Comparison of ENCODE assay signal across 8 mouse cellular contexts in the genomic region with DNA sequence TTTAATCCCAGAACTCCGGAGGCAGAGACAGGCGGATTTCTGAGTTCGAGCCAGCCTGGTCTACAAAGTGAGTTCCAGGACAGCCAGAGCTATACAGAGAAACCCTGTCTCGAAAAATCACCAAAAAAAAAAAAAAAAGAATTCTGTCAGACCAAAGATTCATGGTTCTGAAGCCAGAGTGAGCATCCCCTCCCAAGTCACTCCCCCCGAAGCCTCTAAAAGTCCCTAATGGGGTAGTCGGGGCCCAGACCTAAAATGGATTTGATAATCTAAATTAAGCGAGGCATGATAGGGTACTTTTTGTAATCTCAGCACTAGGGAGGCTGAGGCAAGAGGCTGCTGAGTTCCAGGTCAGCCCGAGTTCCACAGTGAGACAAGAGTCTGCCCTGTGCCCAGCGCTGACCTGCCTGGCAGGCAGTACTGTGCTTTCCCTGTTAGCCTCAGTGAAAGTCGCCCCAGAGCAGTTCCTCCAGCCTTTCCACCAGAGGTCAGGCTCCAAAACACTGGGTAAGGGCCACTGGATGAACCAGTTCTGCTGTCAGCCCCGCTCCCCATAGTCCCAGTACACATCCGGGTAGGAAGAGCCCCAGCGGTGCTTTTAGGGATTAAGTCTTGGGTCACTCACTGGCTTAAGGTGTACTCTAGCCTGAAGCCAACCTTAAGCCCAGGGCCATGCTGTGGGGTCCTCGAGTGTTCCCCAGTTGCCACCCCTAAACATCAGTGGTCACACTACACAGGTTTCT. TPM values are rescaled to one million over a fixed set of nuclear protein-coding genes. Genes with fewer than 3 reads are reported as not detected.
DNase-seq lines count a peak whose midpoint lies in the region; ATAC-seq and TF ChIP-seq lines count a peak whose summit lies in the region.

No protein-coding gene starts in this region.

- peak; percentile 12; the same call in 1 of the 2 replicates for TF ChIP-seq POLR2A in lung, adult 2 months (IDR thresholded peaks at IDR 0.05; ENCODE audit: borderline replicate concordance, extremely low read depth, low read depth, low read length)

- peak overlapping the region; percentile 75 for H3K4me2 ChIP-seq in forebrain, embryonic 13.5 days
- peak overlapping the region; percentile 90 for H3K4me2 ChIP-seq in intestine, embryonic 16.5 days (ENCODE audit: low read depth, low read length)

- no peak overlapping the region for H3K9ac ChIP-seq in forebrain, embryonic 13.5 days
- H3K9ac ChIP-seq in intestine, embryonic 16.5 days (ENCODE audit: low read depth, low read length) = peak overlapping the region; percentile 76

- H3K9me3 ChIP-seq in forebrain, embryonic 13.5 days (replicated peaks) = no peaks in the 10 kb centered on the region
- H3K9me3 ChIP-seq in intestine, embryonic 16.5 days (ENCODE audit: control insufficient read depth, low read length) = no peaks in the 10 kb centered on the region

- H3K4me1 ChIP-seq in forebrain, embryonic 13.5 days = peaks cover 50% of the 10 kb centered on the region
- peaks cover 42% of the 10 kb centered on the region for H3K4me1 ChIP-seq in intestine, embryonic 16.5 days (ENCODE audit: control insufficient read depth, insufficient read depth, low read length)
- H3K4me1 ChIP-seq in lung, adult 2 months (ENCODE audit: control insufficient read depth, insufficient read depth, low read length) = peaks cover 50% of the 10 kb centered on the region

- 31% methylated on average over 14 of the region's 14 CpGs for WGBS in forebrain, embryonic 13.5 days
- 37% methylated on average over 14 of the region's 14 CpGs for WGBS in intestine, embryonic 16.5 days
- WGBS in lung, adult 2 months = 32% methylated on average over 14 of the region's 14 CpGs

- no peaks in the 10 kb centered on the region for H3K36me3 ChIP-seq in forebrain, embryonic 13.5 days (ENCODE audit: poor library complexity, severe bottlenecking)
- peaks cover 3% of the 10 kb centered on the region; the same call in 1 of the 2 replicates for H3K36me3 ChIP-seq in intestine, embryonic 16.5 days (ENCODE audit: control insufficient read depth, insufficient read depth, low read length)

- H3K27me3 ChIP-seq in forebrain, embryonic 13.5 days = peaks cover 46% of the 10 kb centered on the region
- no peaks in the 10 kb centered on the region for H3K27me3 ChIP-seq in intestine, embryonic 16.5 days (replicated peaks; ENCODE audit: control insufficient read depth, insufficient read depth, low read length)

- no peak for ATAC-seq in forebrain, embryonic 13.5 days
- ATAC-seq in intestine, embryonic 16.5 days = no peak
- no peak for ATAC-seq in frontal cortex, adult (ENCODE audit: low TSS enrichment)

- no peak overlapping the region for H3K27ac ChIP-seq in forebrain, embryonic 13.5 days
- H3K27ac ChIP-seq in intestine, embryonic 16.5 days (ENCODE audit: low read length) = peak overlapping the region; percentile 86

- TF ChIP-seq CTCF in lung, adult 2 months (IDR thresholded peaks at IDR 0.05; ENCODE audit: insufficient read depth, low read length) = peak; percentile 13; the same call in 1 of the 2 replicates

- H3K4me3 ChIP-seq in forebrain, embryonic 13.5 days = peak overlapping the region; percentile 45
- peak overlapping the region; percentile 70 for H3K4me3 ChIP-seq in intestine, embryonic 16.5 days (ENCODE audit: low read length)
- H3K4me3 ChIP-seq in lung, adult 2 months (replicated peaks; ENCODE audit: extremely low read depth, low read depth, low read length) = peak overlapping the region; percentile 73

- peak; percentile 18 to 26 for DNase-seq in thymus, postnatal 36 days
- no peak for DNase-seq in thymus, adult 18-20 months
- peak; percentile 61 for DNase-seq in lung, adult 2 months
- DNase-seq in spleen, postnatal 10 days (ENCODE audit: low spot score in 2 of 2) = peak; percentile 53 to 54
- DNase-seq in ovary, postnatal 10 days (ENCODE audit: low spot score) = no peak

RNA-seq across cellular contexts. Expression of gene Myo1c, which starts 2.8 kb away (rescaled TPM):
- polyA plus RNA-seq in forebrain, embryonic 13.5 days (2015; fragmentation: Nextera tagmentation; extraction: Ambion mirVana) = 6.1 and 6.9 TPM in 2 replicates
- polyA plus RNA-seq in intestine, embryonic 16.5 days (2015; fragmentation: Nextera tagmentation; extraction: Ambion mirVana) = 45.5 and 51.2 TPM in 2 replicates
- polyA plus RNA-seq in lung, adult 2 months (2012; rRNA removed) = 216 and 256 TPM in 2 replicates

RNA-seq across cellular contexts. Expression of gene Inpp5k, which starts 22.3 kb away (rescaled TPM):
- polyA plus RNA-seq in forebrain, embryonic 13.5 days (2015; fragmentation: Nextera tagmentation; extraction: Ambion mirVana) = 32.7 and 33.8 TPM in 2 replicates
- polyA plus RNA-seq in intestine, embryonic 16.5 days (2015; fragmentation: Nextera tagmentation; extraction: Ambion mirVana) = 20.8 and 21.9 TPM in 2 replicates
- 96.6 and 130 TPM in 2 replicates for polyA plus RNA-seq in lung, adult 2 months (2012; rRNA removed)

RNA-seq across cellular contexts. Expression of gene Crk, which starts 25.9 kb away (rescaled TPM):
- 124 and 133 TPM in 2 replicates for polyA plus RNA-seq in forebrain, embryonic 13.5 days (2015; fragmentation: Nextera tagmentation; extraction: Ambion mirVana)
- 91.0 and 94.1 TPM in 2 replicates for polyA plus RNA-seq in intestine, embryonic 16.5 days (2015; fragmentation: Nextera tagmentation; extraction: Ambion mirVana)
- 49.5 and 140 TPM in 2 replicates for polyA plus RNA-seq in lung, adult 2 months (2012; rRNA removed)

Comparison
In these comparisons a context has a peak if more than half of its experiments do, and no peak if none do; other contexts are left out.
1. DNase-seq: peak in thymus, postnatal 36 days (2 of 2), lung, adult 2 months (single experiment) and spleen, postnatal 10 days (2 of 2); none in thymus, adult 18-20 months (0 of 2) and ovary, postnatal 10 days (single experiment).
2. Peak in every context shown above with its lines, with median percentiles within 50 percentile points of each other: H3K4me3 ChIP-seq.